Mouse (Mus musculus): ENCODE measurements around the gene Dmgdh. TPM values are rescaled to one million over a fixed set of nuclear protein-coding genes. Genes with fewer than 3 reads are reported as not detected.

The Dmgdh gene
- total and polyA plus RNA-seq, 3 experiments, result not detected

DNA sequence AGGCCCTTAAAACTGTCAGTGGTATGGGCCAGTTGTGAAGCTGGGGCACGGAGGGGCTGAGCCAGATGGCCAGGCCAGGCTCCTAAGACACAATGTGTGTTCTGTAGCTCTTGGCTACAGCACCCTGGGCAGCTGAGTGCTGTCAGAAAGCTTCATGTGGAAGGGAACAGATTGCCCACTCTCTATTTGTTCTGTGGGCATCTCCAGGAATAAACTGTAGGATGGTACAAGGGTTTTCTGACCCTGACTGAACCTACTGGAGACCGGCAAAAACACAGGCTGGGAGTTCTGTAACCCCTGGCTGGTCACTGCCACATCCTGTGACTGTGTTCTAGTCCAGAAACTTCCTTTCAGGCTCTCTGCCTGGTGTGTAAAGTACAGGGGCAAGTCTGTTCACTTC lies 111.8 kb downstream of the Dmgdh start:
- no peaks in the 10 kb centered on the region for H3K79me2 ChIP-seq (ENCODE audit: control insufficient read depth, insufficient read depth, low read length, poor library complexity)
- no peaks in the 10 kb centered on the region for H3K36me3 ChIP-seq (ENCODE audit: control insufficient read depth in 1 of 2, insufficient read depth in 2 of 2, low read length in 2 of 2)
- no peaks in the 10 kb centered on the region for H3K9me3 ChIP-seq (replicated peaks; ENCODE audit: insufficient read depth, low read length)
- no peaks in the 10 kb centered on the region for H3K4me1 ChIP-seq (ENCODE audit: control insufficient read depth in 1 of 2, insufficient read depth in 2 of 2, low read length in 2 of 2)
- H3K27ac ChIP-seq (ENCODE audit: control insufficient read depth, low read depth, low read length), result no peak overlapping the region
- H3K9ac ChIP-seq (ENCODE audit: control insufficient read depth, low read depth, low read length, poor library complexity, severe bottlenecking), result no peak overlapping the region
- no peak for DNase-seq (ENCODE audit: low read depth, low spot score)
- TF ChIP-seq TBP (IDR thresholded peaks at IDR 0.05; ENCODE audit: low read depth, low read length) (no peak), E2F4 (IDR thresholded peaks at IDR 0.05; ENCODE audit: borderline replicate concordance, low read depth, low read length) (no peak), POLR2A (IDR thresholded peaks at IDR 0.05; ENCODE audit: control insufficient read depth in 1 of 2, insufficient read depth in 1 of 2, low read depth in 1 of 2, low read length in 2 of 2, poor library complexity in 1 of 2) (no peak), ETS1 (IDR thresholded peaks at IDR 0.05; ENCODE audit: low read depth, low read length) (no peak), EP300 (IDR thresholded peaks at IDR 0.05; ENCODE audit: low read depth in 1 of 2, low read length in 2 of 2) (no peak), MAZ (IDR thresholded peaks at IDR 0.05; ENCODE audit: low read depth, low read length) (no peak), MAX (IDR thresholded peaks at IDR 0.05; ENCODE audit: low read length) (no peak), JUND (IDR thresholded peaks at IDR 0.05; ENCODE audit: low read depth, low read length) (no peak), ELF1 (IDR thresholded peaks at IDR 0.05; ENCODE audit: low read depth, low read length) (no peak), GABPA (IDR thresholded peaks at IDR 0.05; ENCODE audit: low read depth, low read length) (no peak), ZMIZ1 (IDR thresholded peaks at IDR 0.05; ENCODE audit: low read depth, low read length) (no peak), NELFE (IDR thresholded peaks at IDR 0.05; ENCODE audit: low read depth, low read length) (no peak), POLR2AphosphoS2 (IDR thresholded peaks at IDR 0.05; ENCODE audit: low read length) (no peak), MEF2A (IDR thresholded peaks at IDR 0.05; ENCODE audit: extremely low read depth, insufficient replicate concordance, low read depth, low read length, poor library complexity, severe bottlenecking) (no peak), ZKSCAN1 (IDR thresholded peaks at IDR 0.05; ENCODE audit: low read depth, low read length) (no peak), MYB (IDR thresholded peaks at IDR 0.05; ENCODE audit: low read depth, low read length) (no peak)
- H3K4me3 ChIP-seq (ENCODE audit: control insufficient read depth in 1 of 2, insufficient read depth in 1 of 2, low read depth in 2 of 2, low read length in 2 of 2), result no peak overlapping the region
- H3K27me3 ChIP-seq (ENCODE audit: control insufficient read depth in 1 of 2, insufficient read depth in 2 of 2, low read length in 2 of 2), result no peaks in the 10 kb centered on the region

DNA sequence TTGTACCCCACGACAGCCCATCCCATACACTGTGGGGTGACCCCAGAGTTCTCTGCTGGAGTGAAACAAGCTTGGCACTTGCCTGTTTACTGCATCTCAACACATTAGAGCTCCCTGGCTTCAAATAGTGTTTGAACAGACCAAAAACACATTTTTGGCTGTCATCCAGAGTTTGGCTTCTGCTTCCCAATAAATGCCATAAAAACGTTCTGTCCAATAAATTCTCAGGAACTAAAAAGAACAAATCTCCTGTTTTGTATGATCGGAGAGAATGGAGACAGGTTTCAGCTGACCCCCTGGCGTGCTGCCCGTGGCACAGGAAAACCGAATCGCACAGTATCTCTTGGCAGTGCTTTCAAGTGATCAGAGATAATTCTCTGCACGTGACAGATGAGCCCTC lies 113.4 kb downstream of the Dmgdh start:
- H3K36me3 ChIP-seq (ENCODE audit: control insufficient read depth in 1 of 2, insufficient read depth in 2 of 2, low read length in 2 of 2), result no peaks in the 10 kb centered on the region
- no peaks in the 10 kb centered on the region for H3K27me3 ChIP-seq (ENCODE audit: control insufficient read depth in 1 of 2, insufficient read depth in 2 of 2, low read length in 2 of 2)
- H3K4me1 ChIP-seq (ENCODE audit: control insufficient read depth in 1 of 2, insufficient read depth in 2 of 2, low read length in 2 of 2), result no peaks in the 10 kb centered on the region

More for the DNA sequence above, 113.4 kb downstream of the Dmgdh start:
- Histone ChIP-seq H3K9ac (ENCODE audit: control insufficient read depth, low read depth, low read length, poor library complexity, severe bottlenecking) (no peak overlapping the region), H3K4me3 (ENCODE audit: control insufficient read depth in 1 of 2, insufficient read depth in 1 of 2, low read depth in 2 of 2, low read length in 2 of 2) (no peak overlapping the region), H3K79me2 (ENCODE audit: control insufficient read depth, insufficient read depth, low read length, poor library complexity) (no peaks in the 10 kb centered on the region), H3K27ac (ENCODE audit: control insufficient read depth, low read depth, low read length) (no peak overlapping the region), H3K9me3 (replicated peaks; ENCODE audit: insufficient read depth, low read length) (no peaks in the 10 kb centered on the region)
- no peak for DNase-seq (ENCODE audit: low read depth, low spot score)
- no peak for TF ChIP-seq ZKSCAN1 (IDR thresholded peaks at IDR 0.05; ENCODE audit: low read depth, low read length)
- TF ChIP-seq ZMIZ1 (IDR thresholded peaks at IDR 0.05; ENCODE audit: low read depth, low read length), result no peak
- TF ChIP-seq GABPA (IDR thresholded peaks at IDR 0.05; ENCODE audit: low read depth, low read length), result no peak
- no peak for TF ChIP-seq ETS1 (IDR thresholded peaks at IDR 0.05; ENCODE audit: low read depth, low read length)
- no peak for TF ChIP-seq SIN3A (IDR thresholded peaks at IDR 0.05; ENCODE audit: low read length)
- no peak for TF ChIP-seq UBTF (IDR thresholded peaks at IDR 0.05; ENCODE audit: borderline replicate concordance, insufficient read depth, low read depth, low read length)
- TF ChIP-seq BHLHE40 (IDR thresholded peaks at IDR 0.05; ENCODE audit: borderline replicate concordance, low read depth, low read length), result no peak
- no peak for TF ChIP-seq JUND (IDR thresholded peaks at IDR 0.05; ENCODE audit: low read depth, low read length)
- TF ChIP-seq HCFC1 (IDR thresholded peaks at IDR 0.05; ENCODE audit: low read depth, low read length), result no peak
- TF ChIP-seq SMC3 (IDR thresholded peaks at IDR 0.05; ENCODE audit: low read depth, low read length), result no peak

Data from MEL (cell line).